Mouse (Mus musculus): ENCODE results near the gene Abtb1. TPM values are rescaled to one million over a fixed set of nuclear protein-coding genes. Genes with fewer than 3 reads are reported as not detected.
A peak's percentile ranks its signal among the peaks of the same experiment; 100 is the strongest.

Gene Abtb1
- polyA plus RNA-seq, 1 experiment from 2014 or later = 30.0 TPM

DNA sequence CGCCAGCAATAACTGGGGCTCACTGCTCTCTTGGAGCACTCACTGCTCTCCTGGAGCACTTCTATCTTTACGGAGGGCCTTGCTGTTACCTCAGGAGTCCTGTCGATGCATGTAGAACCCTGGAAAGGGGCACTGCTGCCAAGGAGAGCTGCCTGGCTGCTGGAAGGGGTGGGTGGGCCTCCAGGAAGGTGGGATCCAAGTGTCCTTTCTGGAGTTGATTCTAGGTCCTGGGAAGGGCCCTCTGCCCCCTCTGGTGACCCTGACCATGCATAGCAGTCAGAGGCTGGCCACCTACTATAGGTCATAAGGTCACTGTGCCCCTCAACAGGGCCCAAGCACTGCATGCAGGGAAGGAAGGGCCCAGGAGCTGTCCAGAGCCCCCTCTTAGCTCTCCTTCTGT, 14.8 kb downstream of the Abtb1 start:
- Histone ChIP-seq H3K4me2 (replicated peaks) (no peak overlapping the region), H3K27me3 (peaks cover 6% of the 10 kb centered on the region), H3K27ac (replicated peaks) (no peak overlapping the region), H3K9ac (replicated peaks) (no peak overlapping the region), H3K4me3 (no peak overlapping the region), H3K9me3 (no peaks in the 10 kb centered on the region), H3K4me1 (peaks cover 7% of the 10 kb centered on the region; the same call in 1 of the 2 replicates), H3K36me3 (no peaks in the 10 kb centered on the region)
- WGBS = 77% methylated on average over 3 of the region's 3 CpGs
- no peak for ATAC-seq (ENCODE audit: low FRiP score, low read depth)

DNA sequence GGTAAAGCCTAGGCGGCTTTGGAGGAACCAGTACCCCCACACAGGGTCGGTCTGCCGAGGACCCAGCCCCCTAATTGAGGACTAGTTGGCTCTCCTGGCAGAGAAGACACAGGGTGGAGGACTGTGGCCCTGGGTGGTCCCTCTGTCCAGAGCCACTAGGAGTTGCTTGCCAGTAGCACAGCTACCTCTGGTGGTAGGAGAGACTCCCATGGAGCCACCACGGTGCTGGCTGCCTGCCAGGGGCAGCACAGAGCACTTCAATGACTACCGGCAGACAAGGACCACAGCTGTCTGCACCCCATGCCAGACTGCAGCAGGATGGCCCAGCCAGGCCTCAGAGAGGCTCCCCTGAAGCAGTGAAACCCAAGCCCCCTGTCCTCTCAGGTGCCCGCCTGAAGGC, 15.2 kb downstream of the Abtb1 start:
- no peak overlapping the region for H3K4me3 ChIP-seq
- 40% methylated on average over 6 of the region's 6 CpGs for WGBS
- peaks cover 6% of the 10 kb centered on the region for H3K27me3 ChIP-seq
- no peak overlapping the region for H3K4me2 ChIP-seq (replicated peaks)
- no peaks in the 10 kb centered on the region for H3K36me3 ChIP-seq
- ATAC-seq (ENCODE audit: low FRiP score, low read depth) = peak; percentile 63
- no peak overlapping the region for H3K27ac ChIP-seq (replicated peaks)
- no peak overlapping the region for H3K9ac ChIP-seq (replicated peaks)
- peaks cover 7% of the 10 kb centered on the region; the same call in 1 of the 2 replicates for H3K4me1 ChIP-seq
- H3K9me3 ChIP-seq = no peaks in the 10 kb centered on the region

DNA sequence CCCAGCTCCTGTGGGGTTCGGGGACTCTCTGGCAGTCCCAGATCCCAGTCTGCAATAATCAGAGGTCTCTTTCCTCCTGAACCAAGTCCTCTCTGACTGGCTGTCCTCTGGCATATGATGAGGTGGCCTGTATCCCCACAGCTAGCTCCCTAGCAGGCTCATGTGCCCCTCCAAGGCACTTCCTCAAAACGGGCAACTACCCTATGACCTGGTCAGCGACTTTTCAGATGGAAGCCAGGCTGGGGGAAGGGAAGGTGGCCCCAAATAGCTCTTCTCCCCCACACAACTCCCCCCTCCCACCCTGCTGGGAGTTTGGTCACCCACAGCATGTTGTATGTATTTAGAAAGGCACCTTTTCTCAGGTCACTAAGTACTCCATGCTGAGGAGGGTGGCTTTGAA, 15.7 kb downstream of the Abtb1 start:
- H3K36me3 ChIP-seq = no peaks in the 10 kb centered on the region
- H3K9ac ChIP-seq (replicated peaks) = no peak overlapping the region
- H3K4me2 ChIP-seq (replicated peaks) = no peak overlapping the region
- 70% methylated on average over 3 of the region's 3 CpGs for WGBS
- no peak overlapping the region for H3K27ac ChIP-seq (replicated peaks)
- no peak for ATAC-seq (ENCODE audit: low FRiP score, low read depth)
- peaks cover 6% of the 10 kb centered on the region for H3K27me3 ChIP-seq
- H3K4me3 ChIP-seq = no peak overlapping the region
- no peaks in the 10 kb centered on the region for H3K9me3 ChIP-seq
- H3K4me1 ChIP-seq = peaks cover 7% of the 10 kb centered on the region; the same call in 1 of the 2 replicates

DNA sequence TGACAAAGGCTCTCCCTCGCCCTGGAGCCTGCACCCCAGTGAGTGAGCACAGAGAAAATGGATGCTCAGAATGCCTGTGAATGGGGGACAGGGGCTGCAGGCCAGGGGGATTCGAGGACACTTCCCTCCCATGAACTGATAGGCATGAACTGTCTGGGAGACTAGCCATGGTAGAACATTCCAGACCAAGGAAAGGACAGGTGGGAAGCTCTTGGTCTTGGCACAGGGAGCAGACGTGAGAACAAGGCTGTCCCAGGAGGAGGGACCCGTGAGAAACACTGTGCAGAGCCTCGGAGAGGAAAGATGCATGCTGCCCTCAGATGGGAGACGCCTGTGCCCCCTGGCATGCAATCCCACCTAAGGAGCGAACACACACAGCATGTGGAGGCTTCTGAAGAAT, 17.6 kb downstream of the Abtb1 start:
- 66% methylated on average over 7 of the region's 7 CpGs for WGBS
- H3K4me1 ChIP-seq = peaks cover 7% of the 10 kb centered on the region; the same call in 1 of the 2 replicates

DNA sequence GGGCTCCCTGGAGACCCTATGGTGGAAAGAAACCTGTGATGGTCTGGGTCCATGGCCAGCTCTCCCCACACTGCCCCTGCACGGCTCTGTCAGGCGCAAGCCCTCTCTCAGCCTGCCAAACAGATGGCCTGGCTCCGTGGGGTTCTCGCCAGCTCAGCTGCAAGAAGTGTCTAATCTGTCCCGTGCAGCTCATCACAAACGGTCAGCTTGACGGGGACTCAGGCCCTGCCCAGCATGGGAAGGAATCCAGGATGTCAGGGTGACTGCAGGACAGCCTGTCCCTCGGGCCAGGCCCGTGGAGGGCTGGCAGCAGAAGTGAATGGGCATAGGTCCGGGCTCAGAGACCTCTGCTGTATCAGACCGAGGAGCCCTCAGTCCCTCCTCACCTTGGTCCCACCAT, 19.9 kb downstream of the Abtb1 start:
- no peaks in the 10 kb centered on the region for H3K9me3 ChIP-seq
- H3K27ac ChIP-seq (replicated peaks) = no peak overlapping the region
- no peaks in the 10 kb centered on the region for H3K27me3 ChIP-seq
- no peak for ATAC-seq (ENCODE audit: low FRiP score, low read depth)
- no peak overlapping the region for H3K9ac ChIP-seq (replicated peaks)
- H3K36me3 ChIP-seq = no peaks in the 10 kb centered on the region
- WGBS = 81% methylated on average over 11 of the region's 11 CpGs
- H3K4me2 ChIP-seq (replicated peaks) = no peak overlapping the region
- H3K4me1 ChIP-seq = peaks cover 4% of the 10 kb centered on the region; the same call in 1 of the 2 replicates
- H3K4me3 ChIP-seq = no peak overlapping the region

More for the DNA sequence above, 17.6 kb downstream of the Abtb1 start:
- no peak overlapping the region for H3K4me2 ChIP-seq (replicated peaks)
- H3K36me3 ChIP-seq = no peaks in the 10 kb centered on the region
- no peak overlapping the region for H3K4me3 ChIP-seq
- no peak for ATAC-seq (ENCODE audit: low FRiP score, low read depth)
- H3K9me3 ChIP-seq = no peaks in the 10 kb centered on the region
- no peaks in the 10 kb centered on the region for H3K27me3 ChIP-seq
- H3K27ac ChIP-seq (replicated peaks) = no peak overlapping the region
- no peak overlapping the region for H3K9ac ChIP-seq (replicated peaks)

DNA sequence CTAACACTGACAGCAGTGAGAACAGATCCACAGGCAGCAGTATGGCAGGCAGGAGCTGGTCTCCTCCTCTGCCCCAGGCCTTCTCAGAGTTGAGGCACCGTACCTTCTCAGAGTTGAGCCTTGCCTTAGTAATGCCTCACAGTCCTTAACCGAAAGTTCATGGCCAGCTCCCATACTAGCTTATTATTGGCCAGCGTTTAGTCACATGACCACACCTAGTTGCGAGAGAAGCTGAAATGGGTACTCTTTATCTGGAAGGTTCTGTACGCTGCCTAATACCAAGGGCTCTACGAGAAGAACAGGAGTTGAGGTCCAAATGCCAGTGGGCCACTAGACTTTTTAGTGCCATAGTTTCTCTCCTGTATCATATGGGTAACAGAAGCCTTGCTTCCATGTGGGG, 20.5 kb downstream of the Abtb1 start:
- WGBS = 91% methylated on average over 6 of the region's 6 CpGs
- ATAC-seq (ENCODE audit: low FRiP score, low read depth) = no peak
- Histone ChIP-seq H3K27ac (replicated peaks) (no peak overlapping the region), H3K4me1 (no peaks in the 10 kb centered on the region), H3K27me3 (no peaks in the 10 kb centered on the region), H3K4me3 (no peak overlapping the region), H3K36me3 (no peaks in the 10 kb centered on the region), H3K4me2 (replicated peaks) (no peak overlapping the region), H3K9ac (replicated peaks) (no peak overlapping the region), H3K9me3 (no peaks in the 10 kb centered on the region)

DNA sequence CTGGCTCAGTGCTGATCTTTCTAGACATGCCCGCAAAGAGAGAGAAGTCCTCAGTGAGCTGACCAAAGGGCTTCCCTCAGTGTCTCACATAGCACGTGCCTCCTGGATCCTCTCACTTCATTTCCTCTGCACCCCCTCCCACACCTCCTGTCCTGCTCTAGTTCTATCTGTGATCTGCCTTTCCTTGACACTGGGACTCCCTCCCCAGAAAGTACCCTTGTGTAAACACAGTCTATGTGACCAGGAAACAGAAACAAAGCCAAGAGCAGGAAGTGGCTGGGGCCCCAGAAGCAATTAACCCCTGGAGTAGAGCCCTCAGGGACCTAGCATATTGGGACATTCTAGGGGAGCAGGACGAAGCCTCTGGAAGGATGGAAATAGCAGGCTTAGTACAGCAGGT, 20.9 kb downstream of the Abtb1 start:
- Histone ChIP-seq H3K4me3 (no peak overlapping the region), H3K4me2 (replicated peaks) (no peak overlapping the region), H3K27ac (replicated peaks) (no peak overlapping the region), H3K9me3 (no peaks in the 10 kb centered on the region), H3K36me3 (no peaks in the 10 kb centered on the region), H3K9ac (replicated peaks) (no peak overlapping the region), H3K27me3 (no peaks in the 10 kb centered on the region), H3K4me1 (no peaks in the 10 kb centered on the region)
- 63% methylated on average over 3 of the region's 3 CpGs for WGBS
- no peak for ATAC-seq (ENCODE audit: low FRiP score, low read depth)

DNA sequence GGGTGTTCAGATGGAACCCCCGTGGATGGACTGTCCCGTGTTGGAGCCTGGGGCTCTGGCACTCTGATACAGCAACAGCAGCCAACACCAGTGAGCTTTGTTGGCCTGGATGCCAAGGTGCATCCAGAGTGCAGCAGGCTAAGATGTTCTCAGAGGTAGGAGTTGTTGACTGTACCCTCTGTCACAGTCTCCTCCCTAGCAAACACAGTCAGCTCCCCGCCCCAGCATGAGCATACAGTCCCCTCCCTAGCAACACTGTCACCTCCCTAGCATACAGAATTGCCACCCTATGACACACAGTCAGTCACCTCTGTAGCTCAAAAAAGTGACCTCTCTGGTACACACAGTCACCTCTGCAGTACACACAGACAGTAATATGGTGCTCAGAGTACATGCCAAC, 24.9 kb downstream of the Abtb1 start:
- Histone ChIP-seq H3K9me3 (no peaks in the 10 kb centered on the region), H3K27ac (replicated peaks) (no peak overlapping the region), H3K9ac (replicated peaks) (0 out of 2 replicates have a peak overlapping the region, but pooled peaks have one; percentile 11), H3K4me3 (no peak overlapping the region), H3K27me3 (no peaks in the 10 kb centered on the region), H3K4me1 (peaks cover 7% of the 10 kb centered on the region), H3K36me3 (no peaks in the 10 kb centered on the region), H3K4me2 (replicated peaks) (no peak overlapping the region)
- no peak for ATAC-seq (ENCODE audit: low FRiP score, low read depth)
- 90% methylated on average over 3 of the region's 3 CpGs for WGBS

DNA sequence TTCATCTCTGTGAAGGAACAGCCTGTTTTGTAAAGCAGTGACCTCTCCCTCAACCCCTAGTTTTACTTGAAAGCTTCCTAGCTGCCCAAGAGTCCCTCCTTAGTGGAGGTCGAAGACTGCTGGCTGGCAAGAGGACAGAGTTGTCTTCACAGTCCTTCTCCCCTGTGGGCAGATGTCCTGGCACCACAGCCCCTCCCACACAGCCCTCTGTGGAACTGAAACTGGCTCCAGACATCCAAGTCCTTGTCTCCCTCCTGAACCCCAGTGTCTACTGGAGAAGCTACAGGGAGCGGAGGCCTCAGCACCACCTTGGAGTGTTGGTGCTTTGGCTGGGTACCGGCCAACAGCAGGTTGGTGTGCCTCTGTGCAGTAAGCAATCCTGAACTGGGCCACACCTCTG, 26.3 kb downstream of the Abtb1 start:
- WGBS = 86% methylated on average over 3 of the region's 3 CpGs
- Histone ChIP-seq H3K27ac (replicated peaks) (no peak overlapping the region), H3K36me3 (no peaks in the 10 kb centered on the region), H3K4me2 (replicated peaks) (no peak overlapping the region), H3K27me3 (no peaks in the 10 kb centered on the region), H3K4me1 (peaks cover 7% of the 10 kb centered on the region), H3K4me3 (no peak overlapping the region), H3K9me3 (no peaks in the 10 kb centered on the region), H3K9ac (replicated peaks) (no peak overlapping the region)
- no peak for ATAC-seq (ENCODE audit: low FRiP score, low read depth)

DNA sequence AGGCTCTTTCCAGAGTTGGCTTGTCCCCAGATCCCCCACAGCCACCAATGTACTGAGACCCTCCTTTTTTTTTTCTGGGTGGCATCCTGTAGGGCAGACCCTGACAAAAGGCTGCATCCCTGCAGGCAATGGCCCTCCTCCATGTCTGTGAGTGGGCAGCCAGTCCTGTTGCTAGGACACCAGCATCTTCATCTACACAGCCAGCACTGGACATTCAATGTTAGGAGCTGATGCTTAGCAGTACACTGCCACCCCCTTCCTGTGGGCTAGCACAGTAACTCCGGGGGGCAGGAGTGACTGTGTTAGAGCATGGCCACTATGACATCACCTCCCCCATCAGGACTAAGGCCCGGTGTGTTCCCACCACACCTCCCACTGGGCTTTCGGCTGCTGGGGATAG, 26.7 kb downstream of the Abtb1 start:
- no peak for ATAC-seq (ENCODE audit: low FRiP score, low read depth)
- no peak overlapping the region for H3K4me2 ChIP-seq (replicated peaks)
- no peak overlapping the region for H3K9ac ChIP-seq (replicated peaks)
- H3K4me1 ChIP-seq = peaks cover 7% of the 10 kb centered on the region
- no peak overlapping the region for H3K27ac ChIP-seq (replicated peaks)
- H3K36me3 ChIP-seq = no peaks in the 10 kb centered on the region
- no peaks in the 10 kb centered on the region for H3K9me3 ChIP-seq
- WGBS = 68% methylated on average over 3 of the region's 3 CpGs
- no peak overlapping the region for H3K4me3 ChIP-seq
- no peaks in the 10 kb centered on the region for H3K27me3 ChIP-seq

DNA sequence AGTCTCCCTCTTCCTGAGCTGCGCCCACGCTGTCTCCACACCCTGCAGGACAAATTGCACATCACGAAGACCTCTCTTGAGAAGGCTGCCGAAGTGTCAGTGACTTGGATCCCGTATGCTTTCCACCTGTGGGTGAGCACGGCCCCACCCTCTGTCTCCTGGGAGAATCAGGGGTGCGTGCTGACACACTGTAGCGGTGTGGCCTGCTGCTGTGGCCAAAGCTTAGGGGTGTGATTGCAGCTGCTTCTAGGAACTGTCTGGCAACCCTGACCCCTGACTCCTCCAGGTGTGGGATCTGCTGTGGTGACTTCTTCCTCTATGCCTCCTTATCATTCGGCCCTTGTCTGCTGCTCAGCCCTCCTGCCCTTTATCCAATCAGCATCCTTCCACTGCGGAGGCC, 28.0 kb downstream of the Abtb1 start:
- H3K4me1 ChIP-seq = peaks cover 7% of the 10 kb centered on the region
- no peak overlapping the region for H3K27ac ChIP-seq (replicated peaks)
- H3K4me2 ChIP-seq (replicated peaks) = no peak overlapping the region
- H3K4me3 ChIP-seq = no peak overlapping the region
- no peaks in the 10 kb centered on the region for H3K9me3 ChIP-seq
- H3K9ac ChIP-seq (replicated peaks) = no peak overlapping the region
- H3K36me3 ChIP-seq = no peaks in the 10 kb centered on the region
- ATAC-seq (ENCODE audit: low FRiP score, low read depth) = no peak
- H3K27me3 ChIP-seq = no peaks in the 10 kb centered on the region
- 90% methylated on average over 10 of the region's 10 CpGs for WGBS

DNA sequence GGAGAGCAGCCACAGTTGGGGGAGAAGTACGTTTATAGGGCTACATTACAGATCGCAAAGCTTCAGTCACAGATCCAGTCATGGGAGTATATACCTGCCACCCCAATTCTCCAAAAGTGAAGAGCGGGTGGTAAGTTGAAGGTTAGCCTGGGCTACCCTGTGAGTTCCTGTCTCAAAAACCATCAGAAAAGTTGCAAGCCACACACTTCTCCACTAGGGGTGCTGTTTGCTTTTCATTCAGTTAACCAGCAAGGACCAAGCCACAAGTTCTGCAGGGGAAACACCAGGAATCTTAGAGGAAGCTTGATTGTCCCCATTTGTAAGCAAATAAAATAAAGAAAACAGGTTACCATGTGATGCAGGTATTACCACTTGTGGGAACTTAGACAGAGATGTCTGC, 28.9 kb downstream of the Abtb1 start:
- Histone ChIP-seq H3K27me3 (no peaks in the 10 kb centered on the region), H3K36me3 (no peaks in the 10 kb centered on the region), H3K4me1 (peaks cover 7% of the 10 kb centered on the region), H3K9ac (replicated peaks) (no peak overlapping the region), H3K4me2 (replicated peaks) (no peak overlapping the region), H3K4me3 (no peak overlapping the region), H3K9me3 (no peaks in the 10 kb centered on the region), H3K27ac (replicated peaks) (no peak overlapping the region)
- no peak for ATAC-seq (ENCODE audit: low FRiP score, low read depth)
- WGBS = 78% methylated on average over 3 of the region's 3 CpGs

DNA sequence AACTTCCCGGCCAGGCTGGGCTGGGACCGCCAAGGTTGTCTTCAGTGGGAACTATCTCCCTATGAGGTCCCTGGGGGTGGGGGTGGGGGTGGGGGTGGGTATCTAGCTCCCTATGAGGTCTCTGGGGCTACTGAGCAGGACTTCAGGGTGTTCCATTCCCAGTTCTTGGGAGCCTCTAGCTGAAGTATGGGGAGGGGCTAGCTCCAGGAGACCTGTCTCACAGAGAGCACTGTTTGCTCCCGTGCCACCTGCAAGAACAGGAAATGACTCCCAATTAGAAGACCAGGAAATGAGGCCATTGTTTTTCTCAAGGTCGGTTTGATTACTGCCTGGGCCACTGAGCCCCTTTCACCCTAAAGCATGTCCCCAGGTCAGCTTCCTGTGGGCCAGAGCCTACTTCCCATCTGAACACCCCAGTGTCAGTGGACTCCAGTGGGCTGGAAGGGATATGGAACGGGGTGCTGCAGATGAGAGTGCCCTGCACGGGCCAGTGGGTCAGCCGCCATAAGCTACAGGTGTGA, 29.8 kb downstream of the Abtb1 start:
- no peaks in the 10 kb centered on the region for H3K36me3 ChIP-seq
- H3K4me2 ChIP-seq (replicated peaks) = no peak overlapping the region
- H3K9me3 ChIP-seq = no peaks in the 10 kb centered on the region
- no peak overlapping the region for H3K4me3 ChIP-seq
- WGBS = 76% methylated on average over 7 of the region's 7 CpGs
- no peak overlapping the region for H3K27ac ChIP-seq (replicated peaks)
- no peaks in the 10 kb centered on the region for H3K27me3 ChIP-seq
- peaks cover 10% of the 10 kb centered on the region for H3K4me1 ChIP-seq
- ATAC-seq (ENCODE audit: low FRiP score, low read depth) = no peak
- H3K9ac ChIP-seq (replicated peaks) = no peak overlapping the region

All from midbrain, embryonic 12.5 days (tissue).